Mouse (Mus musculus) stomach, postnatal 0 days (tissue): ENCODE measurements around the gene Comtd1.

Experiments used
- CTCF ChIP-seq: IDR thresholded peaks from 2 replicates; pipeline ENCODE4 v1.5.1; 2016; ENCODE audit warnings: antibody characterized with exemption, low read depth, mild to moderate bottlenecking, moderate library complexity
- EP300 ChIP-seq: optimal IDR thresholded peaks from 2 replicates; pipeline ENCODE3; 2016; ENCODE audit warnings: antibody characterized with exemption

DNA sequence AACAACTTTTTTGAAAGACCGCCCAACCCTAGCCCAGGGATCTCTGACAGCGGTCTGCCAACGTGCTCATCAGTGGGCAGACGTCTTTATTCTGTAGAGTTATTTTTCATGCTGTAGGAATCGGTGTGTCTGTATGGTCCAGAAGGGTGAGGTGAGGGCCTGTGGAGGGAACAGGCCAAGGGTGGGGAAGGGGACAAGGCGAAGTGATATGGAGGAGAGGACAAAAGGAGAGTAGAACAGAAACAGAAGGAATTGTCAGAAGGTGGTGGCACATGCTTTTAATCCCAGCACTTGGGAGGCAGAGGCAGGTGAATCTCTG, 43.5 kb upstream of the Comtd1 start:
- TF ChIP-seq EP300 (no peak), CTCF (no peak)
